Mouse (Mus musculus) cerebellum, adult 11 months (tissue): ENCODE results near the gene Wdr81.
A peak's percentile ranks its signal among the peaks of the same experiment; 100 is the strongest.
"Not testable (repeated sequence)": the region's sequence is repeated elsewhere in the genome, so short reads cannot be mapped to it uniquely, and the experiment has no call there.

Experiments used
- DNase-seq: peaks from one replicate; pipeline ENCODE4 v3.0.0; 2022

The Wdr81 gene

DNA sequence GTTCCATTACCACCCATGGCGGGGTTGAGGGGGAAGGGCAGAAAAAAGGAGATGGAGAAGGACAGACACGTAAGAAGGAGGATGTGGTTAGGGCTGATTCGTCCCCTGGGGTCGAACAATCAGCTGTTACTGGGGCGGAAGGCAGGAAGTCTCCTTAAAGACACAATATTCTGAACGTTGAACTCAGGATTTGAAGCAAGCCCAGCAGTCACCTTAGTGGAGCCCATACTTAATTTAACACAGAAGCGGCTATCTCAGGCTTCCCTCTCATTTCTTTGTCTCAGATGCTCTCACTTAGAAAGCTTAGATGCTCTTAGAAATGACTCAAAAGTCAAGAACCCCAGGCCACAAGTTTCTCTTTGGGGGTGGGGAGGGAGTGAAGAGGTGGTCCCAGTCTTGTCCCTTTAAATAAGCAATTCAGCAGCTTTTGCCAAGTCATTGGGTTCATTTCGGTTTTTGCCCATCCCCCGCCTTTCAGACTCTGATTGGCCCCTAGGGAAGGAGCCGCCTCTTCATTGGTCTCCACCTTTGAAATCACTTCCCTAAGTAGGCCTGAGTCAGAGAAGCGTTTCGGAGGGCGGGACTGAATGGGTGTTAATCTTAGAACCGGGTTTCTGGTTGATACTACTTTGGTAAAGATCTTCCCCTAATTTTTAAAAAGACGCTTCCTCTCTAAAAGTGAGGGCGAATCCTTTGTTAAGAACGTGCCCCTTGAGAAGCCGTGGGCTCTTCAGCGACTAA, 5.8 kb upstream of the Wdr81 start:
- peak; percentile 86 for DNase-seq

DNA sequence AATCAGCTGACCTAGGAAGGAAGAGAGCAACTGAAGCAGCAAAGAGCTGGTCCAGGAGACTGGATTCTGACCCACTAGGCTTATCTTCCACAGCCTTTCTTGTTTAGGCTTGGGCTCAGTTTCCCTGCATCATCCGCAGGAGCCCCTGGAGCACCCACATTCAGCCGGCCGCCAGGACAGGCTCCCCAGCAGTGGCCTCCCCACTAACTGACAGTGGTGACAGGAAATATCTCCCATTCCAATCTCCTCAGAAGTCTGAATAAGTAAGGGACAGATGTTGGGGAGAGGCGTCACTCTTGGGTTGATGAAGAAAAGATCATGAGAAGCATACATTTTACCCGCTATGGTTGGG, 5.2 kb upstream of the Wdr81 start:
- no peak for DNase-seq

DNA sequence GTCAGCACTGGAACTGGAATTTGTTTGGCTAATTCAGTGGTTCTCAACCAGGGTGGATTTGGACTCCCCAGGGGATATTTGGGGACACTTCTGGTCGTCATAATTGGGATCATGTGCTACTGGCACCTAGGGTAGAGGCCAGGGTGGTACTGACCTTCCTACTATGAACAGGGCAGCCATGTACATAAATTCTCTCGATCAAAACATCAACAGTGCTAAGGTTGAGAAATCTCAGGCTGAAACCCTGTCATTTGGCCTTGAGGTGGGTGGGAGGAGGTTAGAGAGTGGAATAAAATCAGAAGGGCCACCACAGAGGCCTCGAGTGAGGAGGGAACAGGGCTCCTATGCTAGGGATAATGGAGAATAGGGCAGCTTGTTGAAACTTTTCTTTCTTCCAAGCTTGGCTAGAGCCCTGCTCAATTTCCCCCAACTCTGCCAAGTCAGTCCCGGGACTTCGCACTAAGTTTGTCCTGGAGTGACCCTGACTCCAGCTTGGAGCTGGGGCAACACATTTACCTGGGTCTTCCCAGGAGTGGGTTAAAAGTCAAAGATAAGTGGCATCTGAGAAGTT, 4.7 kb upstream of the Wdr81 start:
- DNase-seq, result no peak

DNA sequence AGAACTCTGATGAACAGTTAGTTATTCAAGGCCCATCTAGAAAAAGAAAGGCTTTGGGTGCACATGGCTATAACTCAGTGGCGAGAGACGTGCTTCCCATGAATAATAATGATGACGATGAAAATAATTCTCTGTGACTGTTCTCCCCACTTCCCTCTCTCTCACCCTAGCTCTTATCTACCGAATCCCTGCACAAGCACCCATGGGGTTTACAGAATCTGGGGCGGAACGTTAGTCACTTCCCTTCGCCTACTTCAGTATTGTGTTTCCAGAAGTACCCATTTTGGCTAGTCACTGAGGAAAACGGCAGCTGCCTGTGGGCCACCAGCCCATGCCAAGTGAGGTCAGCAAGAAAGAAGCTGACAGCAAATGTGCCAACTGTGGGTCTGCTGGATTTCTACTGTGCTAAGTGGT, 4.1 kb upstream of the Wdr81 start:
- DNase-seq, result no peak

DNA sequence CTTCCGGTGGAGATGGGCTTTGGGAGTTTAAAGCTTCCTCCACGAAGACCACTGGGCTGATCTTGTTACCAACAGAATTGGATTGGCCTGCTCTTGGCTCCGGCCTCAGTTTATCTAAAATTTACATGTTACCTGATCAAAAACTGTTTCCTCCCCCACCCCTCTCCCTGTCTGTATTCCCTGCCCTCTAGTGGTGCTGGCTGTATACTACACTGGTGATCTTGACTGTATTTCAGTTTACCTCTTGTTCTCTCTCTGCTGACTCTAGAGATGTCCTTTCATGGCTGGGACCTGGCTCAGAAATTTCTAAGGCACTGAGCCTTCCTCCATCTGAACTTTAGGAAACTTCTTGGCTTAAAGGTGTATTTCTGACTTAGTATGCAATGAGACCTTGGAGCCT, 3.7 kb upstream of the Wdr81 start:
- no peak for DNase-seq

DNA sequence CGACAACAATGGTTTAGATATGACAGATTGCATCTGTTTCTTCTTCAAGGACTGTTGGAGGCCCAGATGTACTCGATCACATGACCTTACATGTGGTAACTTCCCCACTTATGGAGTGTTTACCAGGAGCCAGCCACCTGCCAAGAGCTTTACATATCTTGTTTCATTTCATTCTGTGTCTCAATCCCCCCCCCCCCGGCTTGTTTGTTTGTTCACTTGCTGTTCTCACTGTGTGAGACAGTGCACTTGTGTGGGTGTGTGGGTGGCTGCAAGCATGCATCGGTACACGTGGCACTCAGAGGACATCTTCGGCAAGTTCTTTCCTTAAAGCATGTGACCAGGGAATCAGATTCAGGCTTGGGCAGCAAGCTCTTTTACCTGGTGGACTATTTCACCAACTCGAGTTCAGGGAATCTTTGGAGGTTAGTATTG, 1.9 kb upstream of the Wdr81 start:
- no peak for DNase-seq

DNA sequence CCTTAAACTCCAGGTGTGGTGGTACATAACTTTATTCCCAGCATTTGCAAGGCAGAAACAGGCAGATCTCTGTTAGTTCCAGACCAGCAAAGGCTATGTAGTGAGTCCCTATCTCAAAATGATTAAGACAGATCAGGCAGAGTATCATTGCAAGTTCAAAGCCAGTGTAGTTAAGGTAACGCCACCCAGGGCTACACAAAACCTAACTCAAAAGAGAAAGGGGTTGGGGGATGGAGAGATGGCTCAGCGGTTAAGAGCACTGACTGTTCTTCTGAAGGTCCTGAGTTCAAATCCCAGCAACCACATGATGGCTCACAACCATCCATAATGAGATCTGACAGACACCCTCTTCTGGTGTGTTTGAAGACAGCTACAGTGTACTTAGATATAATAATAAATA, 1.5 kb upstream of the Wdr81 start:
- DNase-seq, result not testable (repeated sequence)

DNA sequence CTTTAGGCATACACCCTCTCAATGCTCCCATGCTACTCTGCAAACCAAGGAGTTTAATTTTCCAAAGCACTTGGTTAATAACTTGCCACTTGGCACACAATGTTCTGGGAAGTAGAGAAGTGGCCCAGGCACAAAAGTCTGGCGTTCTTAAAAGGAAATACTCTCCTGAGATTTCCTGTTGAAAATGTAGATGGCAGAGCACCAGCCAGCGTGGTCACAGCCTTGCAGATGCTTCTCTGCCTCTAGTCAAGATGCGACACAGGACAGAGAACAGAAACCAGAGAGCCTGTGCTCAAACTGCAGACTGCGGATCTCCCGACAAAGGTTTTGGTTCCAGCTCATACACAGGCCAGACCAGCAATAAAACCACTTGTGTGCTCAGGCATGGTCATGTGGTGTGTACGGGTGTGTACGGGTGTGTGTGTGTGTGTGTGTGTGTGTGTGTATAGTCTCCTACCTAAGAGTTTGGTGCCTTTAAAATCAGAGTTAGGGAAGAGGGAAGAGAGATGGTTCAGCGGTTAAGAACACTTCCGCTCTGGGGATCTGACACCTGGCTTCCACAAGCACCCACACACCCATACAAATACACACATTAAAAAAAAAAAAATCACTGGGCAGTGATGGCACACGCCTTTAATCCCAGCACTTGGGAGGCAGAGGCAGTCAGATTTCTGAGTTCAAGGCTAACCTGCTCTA, 672 bp upstream of the Wdr81 start:
- DNase-seq, result no peak

DNA sequence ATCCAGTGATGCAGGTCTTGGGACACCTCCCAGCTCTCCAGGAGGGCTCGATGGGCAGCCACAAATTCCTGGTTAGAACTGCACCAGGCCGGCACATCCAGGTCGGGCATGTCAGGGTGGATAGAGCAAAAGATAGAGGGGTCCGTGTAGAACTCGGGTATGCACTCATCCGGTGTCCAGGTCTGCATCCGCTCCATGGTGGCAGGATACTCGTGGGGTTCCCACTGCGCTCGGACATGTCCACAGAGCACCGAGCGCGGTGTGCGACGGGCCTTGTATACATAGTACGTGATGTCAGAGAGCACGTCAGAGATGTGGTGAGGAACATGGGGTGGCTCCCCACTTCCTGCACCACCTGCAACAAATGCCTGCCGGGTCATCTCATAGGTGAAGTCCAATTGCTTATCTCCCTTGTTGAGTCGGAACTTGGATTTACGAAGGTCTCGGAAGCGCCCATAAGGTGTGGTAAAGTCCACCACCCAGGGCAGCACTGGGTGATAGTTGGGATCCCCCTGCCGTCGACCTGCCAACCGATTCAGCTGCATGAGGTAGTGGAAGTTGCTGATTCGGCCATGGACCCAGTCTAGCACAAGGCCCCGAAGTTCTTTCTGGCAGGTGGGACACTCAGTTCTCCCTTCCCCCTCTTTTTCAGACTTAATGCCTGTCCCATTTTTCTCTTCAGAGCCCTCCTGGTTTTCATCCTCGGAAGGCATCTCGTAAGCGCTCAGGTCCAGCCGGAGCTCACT, 1.5 kb downstream of the Wdr81 start:
- no peak for DNase-seq

DNA sequence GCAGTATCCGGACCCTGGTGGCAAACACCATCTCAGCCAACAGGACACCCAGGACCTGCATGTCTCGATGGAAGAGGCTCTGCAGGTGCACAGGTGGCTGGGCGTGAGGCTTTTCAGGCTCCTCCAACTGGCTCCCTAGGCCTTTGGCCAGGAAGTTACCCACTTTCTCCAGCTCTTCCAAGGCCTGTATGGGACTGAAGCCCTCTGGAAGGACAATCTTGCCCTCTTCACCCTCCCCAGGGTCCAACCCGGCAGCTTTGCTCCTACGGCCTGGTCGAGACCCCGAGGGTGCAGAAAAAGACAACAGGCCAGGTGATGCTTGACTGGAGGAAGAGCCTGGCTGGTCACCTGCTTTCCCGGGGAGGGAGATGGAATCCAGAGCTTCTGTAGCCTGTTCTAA, 2.4 kb downstream of the Wdr81 start:
- no peak for DNase-seq

DNA sequence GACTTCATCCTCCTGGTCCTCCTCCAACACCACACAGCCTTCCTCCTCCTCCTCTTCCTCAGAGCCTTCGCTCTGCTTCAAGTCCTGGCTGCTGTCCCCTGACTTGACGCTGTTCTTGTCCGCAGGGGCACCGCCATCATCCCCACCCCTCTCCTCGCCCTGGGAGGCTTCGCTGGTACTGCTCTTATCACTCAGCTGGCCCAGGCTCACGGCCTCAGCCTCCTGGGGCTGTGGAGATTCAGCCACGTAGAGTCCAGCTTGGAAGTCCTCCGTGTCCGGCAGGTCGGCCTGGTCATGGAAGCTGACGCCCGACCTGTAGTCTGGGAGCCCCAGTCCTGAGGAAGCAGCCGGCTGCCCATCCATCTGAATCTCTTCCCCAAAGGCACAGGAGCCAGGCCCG, 3.6 kb downstream of the Wdr81 start:
- no peak for DNase-seq

DNA sequence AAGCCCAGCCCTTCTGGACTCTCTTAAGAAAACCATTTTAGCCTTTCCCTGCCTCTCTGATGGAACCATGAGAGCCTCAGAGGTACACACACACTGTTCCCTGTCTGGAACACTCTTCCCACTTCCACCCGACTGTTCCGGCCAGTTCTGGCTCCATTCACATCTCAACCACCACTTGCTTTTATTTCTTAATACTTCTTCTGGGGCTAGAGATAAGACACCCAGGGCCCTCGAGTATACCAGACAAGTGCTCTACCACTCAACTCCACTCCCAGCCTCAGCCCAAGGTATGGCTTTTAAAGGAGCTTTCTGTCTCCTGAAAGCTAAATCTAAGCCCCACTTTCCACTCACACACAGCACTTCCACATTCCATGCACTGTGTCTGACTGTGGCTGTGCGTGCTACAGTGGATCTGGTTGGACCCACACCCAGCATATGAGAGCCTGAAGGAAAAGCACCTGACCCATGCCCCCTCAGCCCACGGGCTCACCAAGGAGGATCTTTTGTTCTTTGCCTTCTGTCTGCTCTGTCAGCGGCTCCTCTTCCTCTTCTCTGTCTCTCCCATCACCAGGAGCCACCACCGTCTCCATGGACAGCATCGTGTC, 4.1 kb downstream of the Wdr81 start:
- no peak for DNase-seq

DNA sequence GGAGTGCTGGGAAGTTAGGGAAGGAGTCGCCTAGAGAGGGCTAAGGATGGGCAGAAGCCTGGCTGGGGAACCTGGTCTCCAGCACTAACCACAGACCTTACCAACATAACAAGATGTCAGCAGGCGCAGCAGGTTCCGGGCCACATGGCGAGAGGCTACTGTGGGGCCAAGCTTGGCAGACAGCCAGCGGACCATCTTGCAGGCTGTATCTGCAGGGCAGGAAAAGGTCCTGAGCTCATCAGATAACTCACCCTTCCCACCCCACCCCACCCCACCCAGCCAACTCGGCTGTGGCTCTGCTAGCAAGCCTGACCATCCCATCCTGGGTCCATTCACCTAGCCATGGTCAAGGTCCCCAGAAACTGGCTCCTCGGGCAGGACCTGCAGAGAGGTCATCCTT, 4.8 kb downstream of the Wdr81 start:
- DNase-seq, result peak; percentile 52

DNA sequence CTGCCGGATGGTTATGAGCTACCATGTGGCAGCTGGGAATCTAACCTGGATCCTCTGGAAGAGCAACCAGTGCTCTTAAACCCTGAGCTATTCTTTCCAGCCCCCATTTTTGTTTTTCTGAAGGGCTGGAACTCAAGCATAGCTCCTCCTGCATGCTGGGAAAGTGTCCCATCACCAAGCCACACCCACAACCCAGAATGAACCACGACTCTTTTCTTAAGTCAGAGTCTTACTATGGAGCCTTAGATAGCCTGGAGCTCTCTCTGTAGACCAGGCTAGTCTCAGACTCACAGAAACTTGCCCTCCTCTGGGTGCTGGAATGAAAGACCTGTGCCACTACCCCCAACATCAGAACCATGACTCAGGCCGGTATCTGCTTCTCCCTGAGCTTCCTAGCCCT, 5.9 kb downstream of the Wdr81 start:
- DNase-seq, result no peak

DNA sequence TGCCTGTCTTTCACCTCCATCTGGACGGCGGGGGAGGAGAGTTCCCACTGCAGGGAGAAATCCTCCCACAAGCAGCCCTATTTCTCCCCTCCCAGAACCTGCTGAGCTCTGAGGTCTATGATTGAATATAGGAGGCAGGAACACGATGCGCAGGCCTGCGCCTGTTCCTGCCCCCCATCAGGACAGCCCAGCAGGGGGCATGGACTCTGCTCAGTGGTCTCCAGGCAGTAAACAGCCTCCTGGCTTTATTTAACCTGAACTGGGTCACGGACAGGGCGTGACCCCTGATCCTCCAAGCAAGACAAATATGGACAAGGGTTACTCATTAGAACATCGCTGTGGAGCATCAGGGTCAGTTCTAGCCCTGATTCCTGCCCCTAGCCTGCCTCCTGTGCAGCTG, 10.8 kb downstream of the Wdr81 start:
- DNase-seq, result no peak

DNA sequence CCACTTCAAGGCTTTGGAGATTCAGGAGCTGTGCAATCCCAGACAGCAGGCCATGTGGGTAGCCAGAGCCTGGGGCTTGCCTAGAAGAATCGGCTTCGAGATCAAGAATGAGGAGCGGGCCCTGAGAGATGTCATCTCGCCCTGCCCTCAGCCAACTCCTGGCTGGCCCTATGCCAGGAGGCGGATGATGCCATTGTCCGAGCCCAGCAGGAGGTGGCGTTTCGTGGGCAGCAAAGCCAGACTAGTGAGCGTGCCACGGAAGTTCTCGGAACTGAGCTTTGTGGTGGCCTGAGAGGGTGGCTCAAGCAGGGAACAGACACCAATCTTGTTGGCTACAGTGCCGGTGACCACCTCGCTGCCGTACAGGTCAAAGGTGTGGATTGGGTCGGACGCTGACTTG, 12.9 kb downstream of the Wdr81 start:
- DNase-seq, result peak; percentile 35

DNA sequence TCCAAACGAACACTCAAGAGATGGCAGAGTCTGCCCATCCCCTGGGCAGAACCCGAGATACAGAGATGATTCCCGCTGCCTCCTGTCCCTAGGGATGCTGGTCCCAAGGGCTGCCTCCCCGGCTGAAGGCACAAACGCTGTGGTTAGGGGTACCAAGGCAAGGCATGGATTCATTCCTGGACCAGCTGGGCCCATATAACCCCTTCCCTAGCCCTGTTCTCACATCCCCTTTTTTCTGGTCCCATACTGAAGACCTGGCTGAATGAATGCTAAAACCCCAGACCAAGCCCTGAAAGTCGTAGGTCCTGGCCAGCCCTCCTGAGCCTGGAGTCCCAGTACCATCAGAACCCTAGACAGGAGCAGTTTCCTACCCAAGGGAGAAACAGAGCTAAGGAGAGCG, 13.5 kb downstream of the Wdr81 start:
- no peak for DNase-seq

DNA sequence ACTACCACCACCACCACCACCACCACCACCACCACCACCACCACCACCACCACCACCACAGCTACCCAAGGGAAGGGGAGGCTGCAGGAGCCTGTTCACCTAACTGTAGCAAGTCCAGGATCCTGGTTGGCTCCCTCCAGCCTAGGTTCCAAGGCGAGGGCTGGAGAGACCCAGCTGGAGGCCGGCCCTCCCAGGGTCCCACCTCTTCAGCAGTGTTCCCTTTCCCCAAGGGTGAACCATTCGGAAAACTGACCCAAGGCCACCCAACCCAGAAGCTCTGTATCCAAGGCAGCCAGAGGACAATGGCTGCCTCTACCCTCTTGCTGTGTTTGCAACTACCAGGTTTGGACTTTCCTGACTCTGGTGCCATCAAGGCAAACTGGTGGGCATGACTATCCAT, 14.6 kb downstream of the Wdr81 start:
- no peak for DNase-seq

DNA sequence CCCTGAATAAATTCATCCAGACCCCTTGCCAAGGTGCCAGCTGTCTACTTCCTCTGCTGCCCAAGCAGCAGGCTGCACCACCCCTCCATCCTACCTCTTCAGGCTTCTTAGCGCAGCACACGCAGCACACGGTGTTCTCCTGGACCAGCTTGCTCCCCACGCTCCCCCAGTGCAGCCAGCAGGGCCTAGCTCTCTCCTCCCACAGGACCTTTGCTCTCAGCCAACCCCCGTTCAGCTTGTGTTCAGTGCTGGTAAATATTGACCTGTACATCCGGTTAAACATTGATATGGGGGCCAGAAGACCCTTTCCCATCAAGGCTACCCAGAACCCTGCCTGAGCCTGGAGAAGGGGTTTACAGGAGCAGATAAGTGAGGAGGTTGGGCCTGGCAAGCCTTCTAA, 15.2 kb downstream of the Wdr81 start, which contains the start of gene Serpinf2:
Serpinf2 (minus strand) TSS at position 229 of the 400 bp plus-strand sequence.
- DNase-seq, result no peak

DNA sequence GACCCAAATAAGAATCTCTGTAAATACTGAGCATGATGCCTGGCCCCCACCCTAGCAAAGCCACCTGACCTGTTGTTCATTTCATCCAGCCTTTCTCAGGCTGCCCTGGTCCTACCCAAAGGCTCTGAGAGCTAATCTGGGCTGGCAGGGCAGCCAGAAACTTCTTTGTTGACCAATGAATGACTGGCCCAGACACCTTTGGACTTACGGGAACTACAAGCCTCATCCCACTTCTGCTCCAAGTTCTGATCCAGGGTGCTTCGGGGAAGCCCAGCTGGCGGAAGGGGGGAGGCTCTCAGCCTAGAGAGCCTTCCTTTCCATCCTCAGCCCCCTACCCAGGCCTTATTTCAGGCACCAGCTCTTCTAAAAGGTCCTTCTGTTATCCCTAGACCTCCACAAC, 15.7 kb downstream of the Wdr81 start:
- no peak for DNase-seq

DNA sequence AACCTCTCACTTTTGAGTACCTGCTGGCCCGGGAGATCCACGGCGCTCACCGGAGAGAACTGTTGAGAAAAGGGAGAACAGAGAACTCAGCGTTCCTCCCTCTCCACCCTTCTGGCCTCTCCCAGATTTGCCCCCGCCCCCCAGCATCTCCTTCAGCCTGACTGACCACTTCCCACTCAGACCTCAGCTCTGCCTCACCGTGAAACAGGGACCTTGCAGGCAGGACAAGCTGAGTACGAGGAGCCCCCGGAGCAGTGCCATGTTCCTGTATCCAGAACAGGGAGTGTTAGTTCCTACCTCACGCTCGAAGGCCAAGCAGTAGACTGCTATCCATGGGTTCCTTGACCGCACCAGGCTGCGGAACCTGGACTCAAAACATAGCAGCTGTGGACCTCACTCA, 16.3 kb downstream of the Wdr81 start:
- DNase-seq, result no peak

DNA sequence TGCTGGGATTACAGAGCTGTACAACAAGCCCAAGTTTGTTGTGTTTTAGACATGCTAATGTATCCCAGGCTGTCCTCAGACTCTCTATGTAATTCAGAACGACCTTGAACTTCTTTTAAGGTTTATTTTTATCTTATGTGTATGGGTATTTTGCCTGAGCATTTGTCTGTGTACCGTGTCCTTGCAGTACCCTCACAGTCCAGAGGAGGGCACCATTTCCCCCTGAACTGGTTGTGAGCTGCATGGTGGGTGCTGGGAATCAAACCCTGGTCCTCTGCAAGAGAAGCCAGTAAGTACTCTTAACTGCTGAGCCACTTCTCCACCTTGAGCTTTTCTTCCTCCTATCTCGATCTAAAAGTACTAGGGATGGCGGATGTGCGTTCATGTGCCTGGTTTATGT, 20.4 kb downstream of the Wdr81 start:
- DNase-seq, result no peak

DNA sequence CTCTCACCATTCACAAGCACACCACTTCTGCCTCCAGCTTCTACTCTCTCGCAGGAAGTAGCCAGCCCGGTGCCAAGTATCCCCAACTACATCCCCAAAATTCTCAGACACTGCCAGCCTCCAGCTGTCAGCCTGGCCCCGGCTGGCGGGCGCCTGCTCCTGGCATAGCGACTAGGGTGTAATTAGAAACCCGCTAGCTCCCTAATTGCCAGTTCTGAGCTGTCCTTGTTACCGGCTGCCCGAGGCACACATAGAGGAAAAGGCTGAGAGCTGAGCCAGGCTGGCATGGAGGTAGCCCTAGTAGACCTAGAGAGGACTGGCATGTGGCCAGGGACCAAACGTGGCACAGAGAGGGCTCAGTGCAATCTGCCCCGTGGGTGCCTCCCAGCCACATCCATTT, 23.2 kb downstream of the Wdr81 start:
- peak; percentile 64 for DNase-seq
